Mouse (Mus musculus) bone marrow, adult 2 months (tissue): ENCODE data around the gene Gm44503. TPM values are rescaled to one million over a fixed set of nuclear protein-coding genes. Genes with fewer than 3 reads are reported as not detected.

Experiments used
- H3K27ac ChIP-seq: fragments of 200-500 bp; 2 replicates; pipeline ENCODE4 v1.5.1; 2012; ENCODE audit warnings: low read depth, mild to moderate bottlenecking, control low read depth, inconsistent platforms, low read length; ENCODE audit not compliant: control insufficient read depth, poor library complexity, insufficient read depth
- H3K4me1 ChIP-seq: fragments of 200-500 bp; 2 replicates; pipeline ENCODE4 v1.6.1; 2011; ENCODE audit warnings: low read length; ENCODE audit not compliant: control insufficient read depth, insufficient read depth
- H3K4me3 ChIP-seq: fragments of 200-500 bp; replicated peaks from 2 replicates; pipeline ENCODE3; 2011; ENCODE audit warnings: mild to moderate bottlenecking, low read depth, low read length, control low read depth; ENCODE audit not compliant: control insufficient read depth
- CTCF ChIP-seq: fragments of 200-500 bp; IDR thresholded peaks from 2 replicates; pipeline ENCODE4 v1.5.1; 2011; ENCODE audit warnings: low read length, control low read depth; ENCODE audit not compliant: control insufficient read depth, insufficient read depth
- POLR2A ChIP-seq: fragments of 200-500 bp; IDR thresholded peaks from 2 replicates; pipeline ENCODE4 v1.6.1; 2011; ENCODE audit warnings: low read depth, mild to moderate bottlenecking, control low read depth, low read length, borderline replicate concordance; ENCODE audit not compliant: control insufficient read depth
- WGBS: fragments of 180-500 bp; shearing (Covaris S2); methylation state at CpG from one replicate; pipeline ENCODE4 v1.1.7; 2018; 5-methylcytosine and 5-hydroxymethylcytosine counted together
- polyA plus RNA-seq: library from polyadenylated mRNA; stranded (reverse); fragments of >200 nt; gene quantifications from 2 replicates; pipeline ENCODE4 v1.2.4, GENCODE M21; 2011; ENCODE audit warnings: low replicate concordance; ENCODE audit not compliant: missing spikeins, insufficient read depth, insufficient read length

The Gm44503 gene
- polyA plus RNA-seq, 1 experiment: not detected

DNA sequence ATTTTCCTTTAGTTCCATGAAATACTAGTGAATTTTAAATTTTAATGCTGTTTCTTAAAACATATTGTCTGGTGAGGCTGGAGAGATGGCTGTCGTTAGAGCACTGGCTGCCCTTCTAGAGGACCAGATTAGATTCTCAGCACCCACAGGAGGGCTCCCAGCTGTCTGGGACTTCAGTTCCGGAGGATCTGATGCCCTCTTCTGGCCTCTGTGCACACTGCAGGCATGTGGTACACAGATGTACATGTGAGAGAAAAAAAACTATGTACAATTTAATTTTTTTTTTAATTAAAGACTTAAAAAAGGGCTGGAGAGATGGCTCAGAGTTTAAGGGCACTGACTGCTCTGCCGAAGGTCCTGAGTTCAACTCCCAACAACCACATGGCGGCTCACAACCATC, 23.3 kb upstream of the Gm44503 start:
- WGBS: 82% methylated on average over 4 of the region's 4 CpGs
- TF ChIP-seq CTCF: no peak
- TF ChIP-seq POLR2A: no peak
- H3K27ac ChIP-seq: no peak overlapping the region
- no peak overlapping the region for H3K4me3 ChIP-seq
- H3K4me1 ChIP-seq: no peaks in the 10 kb centered on the region; the same call in none of the 2 replicates

DNA sequence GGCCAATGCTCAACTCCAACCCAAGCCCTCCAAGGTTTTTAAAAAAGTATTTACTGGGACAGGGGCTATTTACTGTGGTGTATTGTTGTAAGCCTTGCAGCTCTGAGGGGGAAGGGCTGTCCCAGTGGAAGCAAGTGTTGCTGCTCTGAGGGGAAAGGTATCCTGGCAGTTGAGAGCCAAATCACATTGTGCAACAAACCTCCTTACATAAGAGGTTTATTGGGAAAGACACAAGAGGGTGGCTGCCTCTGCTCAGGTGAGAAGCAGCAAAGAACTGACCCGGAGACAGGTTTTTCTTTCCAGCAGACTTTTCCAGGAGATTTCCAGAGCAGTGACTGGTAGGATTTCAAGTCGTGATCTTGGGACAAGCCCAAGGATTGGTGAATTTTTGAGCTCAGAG, 22.4 kb upstream of the Gm44503 start:
- Histone ChIP-seq H3K27ac (no peak overlapping the region), H3K4me3 (no peak overlapping the region), H3K4me1 (no peaks in the 10 kb centered on the region; the same call in none of the 2 replicates)
- TF ChIP-seq CTCF (no peak), POLR2A (no peak)
- WGBS: 61% methylated on average over 2 of the region's 2 CpGs

DNA sequence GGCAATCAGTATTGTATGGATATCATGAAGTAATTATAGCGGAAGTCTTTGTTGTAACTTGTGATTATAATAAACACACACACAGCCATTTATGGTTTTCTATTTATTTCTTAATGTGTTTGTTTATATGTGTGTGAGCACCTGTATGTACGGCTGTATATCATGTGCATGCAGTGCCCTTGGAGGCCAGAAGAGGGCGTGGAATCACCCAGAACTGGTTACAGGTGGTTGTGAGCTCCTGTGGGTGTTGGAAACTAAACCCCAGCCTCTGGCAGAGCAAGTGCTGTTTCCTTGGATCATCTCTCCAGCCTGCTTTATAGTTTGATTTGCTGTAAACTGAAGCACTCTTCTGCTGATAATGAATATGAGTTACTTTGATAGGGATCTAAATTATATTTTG, 15.2 kb upstream of the Gm44503 start:
- 73% methylated on average over 3 of the region's 3 CpGs for WGBS
- Histone ChIP-seq H3K4me1 (no peaks in the 10 kb centered on the region; the same call in 1 of the 2 replicates), H3K27ac (no peak overlapping the region), H3K4me3 (no peak overlapping the region)
- peak; percentile 25; the same call in 1 of the 2 replicates for TF ChIP-seq CTCF
- no peak for TF ChIP-seq POLR2A

DNA sequence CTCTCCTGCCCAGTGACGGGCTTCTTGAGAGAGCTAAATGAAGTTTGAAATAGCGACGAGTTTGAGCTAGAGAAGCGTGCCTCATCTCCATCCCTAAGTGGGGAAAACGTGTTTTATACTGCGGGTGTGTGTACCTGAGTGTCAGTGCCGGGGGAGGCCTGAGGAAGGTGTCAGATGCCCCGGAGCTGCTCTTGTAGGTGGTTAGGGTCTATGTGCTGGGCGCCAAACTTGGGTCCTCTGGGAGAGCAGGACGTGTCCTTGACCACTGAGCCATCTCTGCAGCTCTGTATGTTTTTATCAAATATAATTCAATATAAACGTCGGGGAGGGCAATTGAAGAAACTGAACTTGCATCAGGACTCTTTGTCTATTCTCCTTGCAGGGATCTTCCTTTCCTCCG, 14.4 kb upstream of the Gm44503 start:
- TF ChIP-seq CTCF (no peak), POLR2A (no peak)
- Histone ChIP-seq H3K4me1 (no peaks in the 10 kb centered on the region; the same call in 1 of the 2 replicates), H3K27ac (no peak overlapping the region), H3K4me3 (no peak overlapping the region)
- 91% methylated on average over 13 of the region's 13 CpGs for WGBS

DNA sequence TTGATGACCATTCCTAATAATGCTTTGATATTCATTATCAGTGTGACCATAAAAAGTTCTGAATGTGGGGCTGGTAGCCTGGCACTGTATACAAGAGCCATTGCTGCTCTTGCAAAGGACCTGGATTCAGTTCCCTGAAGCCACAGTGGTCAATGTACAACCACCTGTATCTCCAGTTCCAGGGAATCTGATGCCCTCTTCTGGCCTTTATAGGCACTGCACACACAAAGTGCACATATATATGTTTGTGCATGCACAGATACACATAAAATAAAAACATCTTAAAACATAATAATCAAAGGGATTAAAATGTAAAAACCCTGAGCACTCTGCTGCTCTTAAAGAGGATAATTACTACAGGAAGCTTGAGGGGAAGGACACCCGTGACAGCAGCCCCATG, 11.6 kb upstream of the Gm44503 start:
- 79% methylated on average over 1 of the region's 1 CpGs for WGBS
- Histone ChIP-seq H3K4me1 (no peaks in the 10 kb centered on the region), H3K27ac (no peak overlapping the region), H3K4me3 (no peak overlapping the region)
- no peak for TF ChIP-seq POLR2A
- TF ChIP-seq CTCF: no peak

DNA sequence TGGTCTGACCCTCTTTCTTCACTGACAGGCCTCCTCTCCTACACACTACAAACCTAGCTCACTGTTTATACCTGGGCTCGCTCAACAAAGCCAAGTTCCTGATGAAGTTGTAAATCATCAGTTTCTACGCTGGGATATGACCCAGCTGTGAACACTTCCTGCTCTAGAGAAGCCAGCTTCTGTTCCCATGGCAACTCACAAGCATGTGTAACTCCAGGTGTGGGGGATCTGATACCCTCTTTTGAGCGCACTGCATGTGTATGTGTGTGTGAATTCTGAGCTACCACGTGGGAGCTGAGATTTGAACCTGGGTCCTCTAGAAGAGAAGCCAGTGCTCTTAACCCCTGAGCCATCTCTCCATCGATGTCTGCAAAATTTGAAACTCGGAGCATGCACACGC, 9.1 kb upstream of the Gm44503 start:
- WGBS: 38% methylated on average over 7 of the region's 7 CpGs
- TF ChIP-seq CTCF: no peak
- TF ChIP-seq POLR2A: no peak
- Histone ChIP-seq H3K4me1 (no peaks in the 10 kb centered on the region), H3K27ac (no peak overlapping the region), H3K4me3 (no peak overlapping the region)

DNA sequence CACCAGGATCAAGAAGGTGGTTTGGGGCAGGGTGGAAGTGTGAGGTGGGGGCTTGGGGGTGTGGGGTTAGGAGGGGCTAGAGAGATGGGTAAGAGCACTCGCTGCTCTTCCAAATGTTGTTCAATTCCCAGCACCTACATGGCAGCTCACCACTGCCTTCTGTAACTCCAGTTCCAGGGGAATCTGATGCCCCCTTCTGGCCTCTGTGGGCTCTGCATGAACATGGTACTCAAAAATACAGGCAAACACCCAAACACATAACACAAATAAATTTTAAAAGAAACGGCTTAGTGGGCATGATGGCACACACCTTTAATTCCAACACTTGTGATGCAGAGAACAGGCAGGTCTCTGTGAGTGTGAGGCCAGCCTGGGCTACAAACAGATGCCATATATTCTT, 3.9 kb upstream of the Gm44503 start:
- TF ChIP-seq CTCF: peak; percentile 14; the same call in 1 of the 2 replicates
- no peak for TF ChIP-seq POLR2A
- WGBS: 46% methylated on average over 2 of the region's 2 CpGs
- H3K27ac ChIP-seq: no peak overlapping the region
- no peak overlapping the region for H3K4me3 ChIP-seq
- H3K4me1 ChIP-seq: no peaks in the 10 kb centered on the region

DNA sequence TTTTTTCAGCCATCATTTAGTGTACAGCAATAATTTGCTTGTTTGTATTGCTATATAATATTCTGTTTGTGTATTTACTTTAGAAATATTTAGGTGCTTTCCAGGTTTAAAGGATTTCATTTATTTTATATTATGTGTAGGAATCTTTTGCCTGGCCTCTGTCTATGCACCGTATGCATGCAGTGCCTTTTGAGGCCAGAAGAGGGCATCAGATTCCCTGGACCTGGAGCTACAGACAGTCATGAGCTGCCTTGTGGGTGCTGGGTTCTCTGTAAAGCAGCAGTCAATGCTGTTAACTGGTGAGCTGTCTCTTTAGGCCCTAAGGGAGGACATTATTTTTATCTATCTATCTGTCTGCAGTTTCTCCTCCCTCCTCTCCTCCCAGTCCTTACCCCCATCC, 3.1 kb upstream of the Gm44503 start:
- H3K27ac ChIP-seq: no peak overlapping the region
- no peak overlapping the region for H3K4me3 ChIP-seq
- 3% methylated on average over 1 of the region's 1 CpGs for WGBS
- TF ChIP-seq POLR2A (no peak), CTCF (peak; percentile 76)
- no peaks in the 10 kb centered on the region for H3K4me1 ChIP-seq

DNA sequence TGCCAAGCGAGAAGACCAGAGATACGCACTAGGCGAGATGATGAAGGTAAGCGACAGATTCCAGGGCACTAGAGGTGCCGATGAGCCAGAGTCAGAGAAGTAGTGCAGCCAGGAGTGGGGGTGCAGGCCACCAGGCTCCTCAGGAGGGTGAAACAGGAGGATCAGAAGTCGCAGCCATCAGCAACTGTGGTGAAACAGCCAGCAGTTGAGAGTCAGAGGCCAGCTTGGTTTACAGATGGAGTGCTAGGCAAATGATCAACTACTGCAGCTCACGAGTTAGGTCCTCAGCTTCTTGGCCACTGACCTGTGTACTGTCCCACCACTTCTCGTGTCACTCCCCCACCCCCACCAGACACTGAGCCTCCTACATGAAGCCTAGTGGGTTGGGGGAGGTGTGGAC, 2.7 kb downstream of the Gm44503 start:
- Histone ChIP-seq H3K4me1 (peaks cover 6% of the 10 kb centered on the region; the same call in 1 of the 2 replicates), H3K4me3 (no peak overlapping the region), H3K27ac (peak overlapping the region; percentile 5; the same call in 1 of the 2 replicates)
- TF ChIP-seq POLR2A (no peak), CTCF (no peak)
- 70% methylated on average over 8 of the region's 8 CpGs for WGBS
